Mouse (Mus musculus): ENCODE measurements at regions not wholly inside any gene's neighbourhood (a gene's known extent, or its start where the extent isn't known, plus 50 kb on each side); places are given as distances from the start of the nearest gene placed in this dataset.

DNA sequence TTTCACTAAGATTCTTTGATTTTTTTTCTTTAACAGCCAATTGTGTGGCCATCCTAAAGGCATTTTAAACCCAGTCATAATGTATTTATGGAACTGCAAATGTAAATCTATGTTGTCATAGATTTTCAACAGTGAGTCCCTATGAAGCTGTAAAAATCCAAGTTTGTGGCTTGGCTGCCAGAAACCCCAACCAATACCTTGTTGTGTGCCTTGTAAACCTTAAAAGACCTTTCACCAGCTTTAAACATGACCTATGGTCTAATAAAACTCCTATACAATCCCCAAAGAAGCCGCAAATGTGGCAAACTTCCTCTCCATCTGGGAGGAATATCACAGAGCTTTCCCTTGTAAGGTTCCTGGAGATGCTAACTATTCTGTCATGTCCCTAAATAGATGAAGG lies 125.4 kb upstream of the Igf1 start:
- DNase-seq, result no peak

- no peak for DNase-seq
Measured at GRCm38 (mm10) chr10:87733241-87733640, 124.8 kb upstream of the Igf1 start.

DNA sequence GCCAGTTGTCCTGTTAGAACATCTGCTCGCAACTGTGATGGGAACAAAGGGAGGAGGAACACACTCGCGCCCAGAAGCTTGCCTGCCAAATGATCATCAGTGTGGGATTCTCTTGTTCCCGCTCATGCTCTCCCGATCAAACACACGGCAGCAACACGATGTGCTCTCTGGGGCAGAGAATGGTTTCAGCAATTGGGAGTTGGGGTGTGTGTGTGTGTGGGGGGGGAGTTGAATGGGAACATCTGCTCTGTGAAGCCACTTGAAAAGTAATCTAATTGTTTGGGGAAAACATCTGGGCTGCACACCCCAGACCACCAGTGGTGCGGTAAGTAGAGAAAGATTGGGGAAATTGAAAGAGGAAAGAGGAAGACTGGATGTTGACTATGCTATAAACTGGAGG lies 117.7 kb upstream of the Igf1 start:
- DNase-seq, result no peak

GRCm38 (mm10) chr10:87742766-87743165 lies 115.3 kb upstream of the Igf1 start:
- DNase-seq, result no peak

GRCm38 (mm10) chr10:87747846-87748552 lies 110.1 kb upstream of the Igf1 start:
- DNase-seq, result no peak

GRCm38 (mm10) chr10:87748631-87749193 lies 109.4 kb upstream of the Igf1 start:
- no peak for DNase-seq

DNA sequence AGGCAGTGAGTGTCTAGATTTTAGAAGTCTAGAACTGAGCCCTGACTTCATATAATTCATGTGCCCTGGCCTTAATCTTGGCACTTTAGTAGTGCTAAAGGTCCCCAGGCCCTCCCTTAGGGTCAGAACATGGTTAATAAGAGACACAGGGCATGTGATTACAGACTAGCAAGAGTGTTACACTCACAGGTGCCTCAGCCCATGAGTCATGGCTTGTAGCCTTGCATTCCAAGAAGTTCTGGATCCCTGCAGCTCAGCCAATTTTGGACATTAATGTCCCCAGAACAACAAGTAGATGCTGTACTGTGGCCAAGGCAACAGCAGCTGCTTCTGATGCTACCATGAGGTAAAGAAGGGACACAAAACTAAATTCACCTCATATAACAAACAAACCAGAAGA lies 107.7 kb upstream of the Igf1 start:
- no peak for DNase-seq

DNA sequence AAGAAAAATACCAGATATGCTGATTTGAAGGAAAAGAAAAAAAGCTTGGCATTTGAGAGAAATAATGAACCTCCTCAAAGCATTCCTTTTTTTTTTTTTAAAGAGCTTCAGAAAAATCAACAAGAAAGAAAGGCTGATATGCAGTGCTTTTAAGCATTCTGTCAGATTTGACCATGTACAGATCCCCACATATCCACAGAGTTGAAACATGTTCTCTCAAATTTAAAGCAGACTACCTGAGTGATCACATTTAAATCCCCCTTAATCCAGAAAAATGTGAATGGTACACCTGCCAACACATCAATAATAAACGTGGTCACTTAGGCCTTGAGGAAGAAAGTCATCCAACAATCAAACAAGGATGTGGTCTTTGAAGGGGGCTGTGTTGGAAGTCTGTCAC lies 107.1 kb upstream of the Igf1 start:
- DNase-seq, result no peak

DNA sequence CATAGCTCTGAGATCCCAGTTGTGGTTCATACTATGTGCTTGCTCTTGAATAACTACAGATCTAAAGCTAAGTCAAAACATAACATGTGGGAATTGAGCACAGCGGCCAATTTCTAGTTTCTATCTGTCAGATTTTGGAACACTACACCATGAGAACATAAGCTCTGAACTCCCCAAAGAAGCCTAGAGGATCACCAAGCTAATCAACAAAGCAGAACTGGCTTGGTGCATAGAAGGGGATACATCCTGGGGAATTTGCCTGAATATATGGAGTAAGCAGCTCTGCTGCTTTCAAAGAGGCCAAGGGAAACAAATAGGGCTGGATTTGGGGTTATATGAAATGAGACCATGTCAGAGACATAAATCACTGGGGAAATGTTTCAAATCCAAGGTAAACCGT lies 105.9 kb upstream of the Igf1 start:
- no peak for DNase-seq

GRCm38 (mm10) chr10:87753483-87753882 lies 104.6 kb upstream of the Igf1 start:
- no peak for DNase-seq

DNA sequence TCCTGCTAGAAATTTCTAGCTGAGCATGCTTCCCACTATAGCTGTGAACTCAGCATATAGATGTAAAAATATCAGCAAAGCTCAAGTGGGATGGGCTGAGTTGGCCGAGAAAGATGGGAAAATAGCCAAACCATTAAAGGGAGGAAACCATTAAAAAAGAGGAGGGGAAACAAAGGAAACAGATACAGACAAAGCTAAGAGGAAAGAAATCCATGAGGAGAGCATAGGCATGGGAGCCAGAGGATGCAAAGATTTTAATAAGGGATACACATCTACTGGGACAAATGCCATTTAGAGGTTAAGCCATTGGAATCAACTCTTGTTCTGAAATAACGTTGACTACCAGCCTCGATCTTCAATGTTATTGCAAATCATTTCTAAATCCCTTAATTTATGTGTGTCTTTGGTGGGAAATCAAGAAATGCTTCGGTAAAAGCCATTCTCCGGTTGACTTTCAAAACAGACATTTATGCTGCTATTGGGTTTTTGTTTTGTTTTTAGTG lies 96.5 kb upstream of the Igf1 start:
- DNase-seq, result no peak

GRCm38 (mm10) chr10:87787521-87787920 lies 70.5 kb upstream of the Igf1 start:
- DNase-seq, result no peak

DNA sequence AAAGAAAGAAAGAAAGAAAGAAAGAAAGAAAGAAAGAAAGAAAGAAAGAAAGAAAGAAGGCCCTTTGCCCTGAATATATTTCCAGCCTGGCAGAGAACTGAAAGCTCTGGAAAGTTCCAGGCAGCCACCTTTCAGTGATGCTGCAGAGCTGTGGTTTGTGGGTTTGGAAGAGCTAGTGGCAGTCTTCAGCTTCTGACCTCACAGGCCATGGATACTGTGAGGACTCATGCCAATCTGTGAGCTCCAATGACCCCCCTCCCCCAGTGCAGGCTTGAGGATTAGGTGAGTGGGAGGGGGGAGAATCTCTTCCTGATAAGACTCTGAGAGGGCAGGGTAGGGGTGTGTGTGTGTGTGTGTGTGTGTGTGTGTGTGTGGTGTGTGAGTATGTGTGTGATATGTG lies 65.7 kb upstream of the Igf1 start:
- DNase-seq, result no peak

DNA sequence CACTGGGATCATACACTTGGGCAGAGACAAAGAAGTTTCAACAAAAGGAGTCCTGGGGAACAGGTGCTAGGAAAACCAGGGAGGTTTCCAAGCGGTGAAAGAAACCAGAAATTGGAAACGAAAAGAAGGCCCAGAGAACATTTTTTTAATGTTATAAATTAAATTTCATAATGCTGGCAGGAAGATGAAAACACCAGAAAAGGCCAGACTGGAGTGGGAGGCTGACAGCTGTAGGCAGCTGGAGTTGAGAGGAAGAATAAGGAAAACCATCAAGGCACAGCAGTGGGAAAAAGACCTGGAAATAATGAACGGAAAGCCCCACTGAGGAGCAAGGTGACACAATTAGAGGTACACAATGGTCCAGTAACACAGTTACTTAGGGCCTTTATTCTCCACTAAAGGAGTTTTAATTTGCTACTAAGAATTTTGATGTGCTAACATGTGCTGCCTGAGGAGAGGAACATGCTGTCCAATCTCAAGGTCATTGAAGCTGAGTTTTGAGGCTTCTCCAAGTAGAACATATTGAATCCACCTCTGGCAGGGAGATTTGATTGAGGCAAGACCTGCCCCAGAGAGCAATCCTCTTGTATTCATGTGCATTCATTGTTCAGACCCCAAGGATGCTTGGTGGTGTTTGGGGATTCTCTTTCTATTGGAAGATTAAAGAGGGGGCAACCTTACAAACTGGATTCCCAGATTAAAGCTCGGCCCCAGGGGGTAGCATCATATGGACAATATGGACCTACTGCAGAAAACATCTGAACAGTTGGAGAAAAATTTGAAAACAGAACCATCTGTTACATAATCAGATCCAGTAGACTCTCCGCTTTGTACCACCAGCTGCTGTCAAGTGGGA lies 53.9 kb upstream of the Igf1 start:
- DNase-seq, result no peak

GRCm38 (mm10) chr10:87804792-87805082 lies 53.3 kb upstream of the Igf1 start:
- DNase-seq, result no peak
